Mouse (Mus musculus) granulocyte monocyte progenitor cell, adult 5-6 weeks (primary cell): Measurements from ENCODE around the gene Iqcf5. TPM values are rescaled to one million over a fixed set of nuclear protein-coding genes. Genes with fewer than 3 reads are reported as not detected.
"Not testable (repeated sequence)": the region's sequence is repeated elsewhere in the genome, so short reads cannot be mapped to it uniquely, and the experiment has no call there.

Experiments
- ATAC-seq: replicated peaks from 2 replicates; pipeline ENCODE4 v1.8.0; 2016; ENCODE audit warnings: mild to moderate bottlenecking, moderate TSS enrichment, inconsistent platforms; ENCODE audit not compliant: poor library complexity, severe bottlenecking
- total RNA-seq, 2 experiments: library from RNA; stranded (forward) in 1 of 2; stranded (reverse) in 1 of 2; fragments of 200-712, 200-1000 nt in 1 of 2; fragments of >200 nt in 1 of 2; fragmentation: Nextera tagmentation in 1 of 2; gene quantifications; 2 replicates each; pipeline ENCODE4 v1.2.3; 2014 to 2017

Gene Iqcf5
- total RNA-seq, 2 experiments from 2014 or later, result not detected

- ATAC-seq, result no peak
Measured at GRCm38 (mm10) chr9:106480541-106480940, 33.8 kb upstream of the Iqcf5 start.

GRCm38 (mm10) chr9:106481075-106481474 is 33.3 kb upstream of the Iqcf5 start:
- ATAC-seq, result peak; percentile 6; the same call in 1 of the 2 replicates

GRCm38 (mm10) chr9:106481676-106482075 is 32.7 kb upstream of the Iqcf5 start:
- no peak for ATAC-seq

GRCm38 (mm10) chr9:106482578-106483115 is 31.7 kb upstream of the Iqcf5 start:
- no peak for ATAC-seq

GRCm38 (mm10) chr9:106483136-106483535 is 31.2 kb upstream of the Iqcf5 start:
- no peak for ATAC-seq

- ATAC-seq, result no peak
Measured at GRCm38 (mm10) chr9:106483606-106484005, 30.8 kb upstream of the Iqcf5 start.

GRCm38 (mm10) chr9:106485076-106485475 is 29.3 kb upstream of the Iqcf5 start:
- ATAC-seq, result no peak

GRCm38 (mm10) chr9:106487602-106488001 is 26.8 kb upstream of the Iqcf5 start:
- ATAC-seq, result not testable (repeated sequence)

- no peak for ATAC-seq
Measured at GRCm38 (mm10) chr9:106499667-106500066, 14.7 kb upstream of the Iqcf5 start, which contains the start of gene Iqcf1. Iqcf1 (plus strand) TSS chr9:106499967.

- ATAC-seq, result no peak
Measured at GRCm38 (mm10) chr9:106501846-106502245, 12.5 kb upstream of the Iqcf5 start.

- no peak for ATAC-seq
Measured at GRCm38 (mm10) chr9:106504246-106504645, 10.1 kb upstream of the Iqcf5 start.

GRCm38 (mm10) chr9:106509356-106509755 is 5.0 kb upstream of the Iqcf5 start:
- ATAC-seq, result no peak

- no peak for ATAC-seq
Measured at GRCm38 (mm10) chr9:106512729-106513450, 1.5 kb upstream of the Iqcf5 start.

GRCm38 (mm10) chr9:106513566-106513965 is 807 bp upstream of the Iqcf5 start:
- no peak for ATAC-seq

GRCm38 (mm10) chr9:106519433-106519832 is 5.1 kb downstream of the Iqcf5 start:
- no peak for ATAC-seq

- no peak for ATAC-seq
Measured at GRCm38 (mm10) chr9:106519909-106520308, 5.5 kb downstream of the Iqcf5 start.

GRCm38 (mm10) chr9:106531833-106532232 is 17.5 kb downstream of the Iqcf5 start:
- ATAC-seq, result peak; percentile 91

GRCm38 (mm10) chr9:106534296-106534695 is 19.9 kb downstream of the Iqcf5 start:
- ATAC-seq, result no peak

- no peak for ATAC-seq
Measured at GRCm38 (mm10) chr9:106534975-106535374, 20.6 kb downstream of the Iqcf5 start.

- ATAC-seq, result no peak
Measured at GRCm38 (mm10) chr9:106561531-106561930, 47.2 kb downstream of the Iqcf5 start, which contains the start of gene Iqcf3. Iqcf3 (minus strand) TSS chr9:106561631.

- no peak for ATAC-seq
Measured at GRCm38 (mm10) chr9:106562291-106562690, 47.9 kb downstream of the Iqcf5 start.

- no peak for ATAC-seq
Measured at GRCm38 (mm10) chr9:106564025-106564424, 49.7 kb downstream of the Iqcf5 start.
